Mouse (Mus musculus) lung, postnatal 0 days (tissue): ENCODE measurements around the gene Bcor.

Experiments used
- CTCF ChIP-seq: IDR thresholded peaks from 2 replicates; pipeline ENCODE4 v1.5.1; 2016; ENCODE audit warnings: antibody characterized with exemption, mild to moderate bottlenecking
- EP300 ChIP-seq: IDR thresholded peaks from 2 replicates; pipeline ENCODE4 v1.6.1; 2016; ENCODE audit warnings: antibody characterized with exemption, mild to moderate bottlenecking, control low read depth

- no peak for TF ChIP-seq CTCF
- no peak for TF ChIP-seq EP300
Measured at GRCm38 (mm10) chrX:12072721-12073120, 87.4 kb downstream of the Bcor start.
